Mouse (Mus musculus): Measurements from ENCODE around the gene Psd.

Psd gene

DNA sequence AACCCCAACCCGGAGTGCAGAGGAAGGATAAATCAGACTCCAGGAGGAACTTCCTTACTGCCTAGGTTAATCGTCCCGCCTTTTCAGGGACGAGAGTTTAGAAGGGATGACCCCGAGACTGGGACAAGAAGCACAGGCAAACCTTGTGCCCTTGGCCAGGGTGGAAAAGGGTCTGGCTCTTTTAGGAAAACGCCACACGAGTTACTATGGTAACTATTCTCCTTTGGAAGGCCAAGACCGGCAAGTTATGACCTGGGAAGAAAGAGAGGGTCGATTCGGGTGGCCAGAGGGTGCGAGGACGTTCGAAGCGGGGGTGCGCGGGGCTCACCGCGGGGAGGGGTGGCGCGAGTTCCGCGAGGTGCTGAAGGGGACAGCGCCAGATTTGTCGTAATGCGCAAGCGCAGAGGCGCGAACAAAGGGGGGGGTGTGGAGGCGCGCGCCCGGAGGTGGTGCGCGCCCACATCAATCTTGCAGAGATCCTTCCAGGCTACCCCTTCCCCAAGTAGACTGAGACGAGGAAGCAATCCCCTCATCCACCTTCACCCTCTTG, at the start of gene Psd:
Gene Psd (minus strand): TSS at position 401 of the 550 bp plus-strand sequence.
- in situ Hi-C loops (cut with MboI; ENCODE audit: low sequenced_read_pairs), result no loop called here

DNA sequence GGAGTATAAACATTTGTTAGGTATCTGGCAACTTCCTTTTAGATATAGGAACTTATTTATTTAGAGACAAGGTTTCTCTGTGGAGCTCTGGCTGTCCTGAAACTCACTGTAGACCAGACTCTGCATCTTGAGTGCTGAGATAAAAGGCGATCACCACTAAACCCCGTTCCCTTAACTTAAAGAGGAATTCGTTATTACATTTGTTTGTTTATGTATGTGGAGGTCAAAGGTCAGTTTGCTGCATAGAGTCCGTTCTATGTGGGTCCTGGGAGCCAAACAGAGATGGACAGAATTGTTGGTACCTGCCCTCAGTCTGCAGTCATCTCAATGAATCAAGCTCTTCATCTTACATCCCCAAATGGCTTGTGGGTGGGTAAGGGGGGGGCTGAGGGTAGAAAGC, 48.9 kb upstream of the Psd start:
- in situ Hi-C loops (cut with MboI; ENCODE audit: low sequenced_read_pairs), result no loop called here

DNA sequence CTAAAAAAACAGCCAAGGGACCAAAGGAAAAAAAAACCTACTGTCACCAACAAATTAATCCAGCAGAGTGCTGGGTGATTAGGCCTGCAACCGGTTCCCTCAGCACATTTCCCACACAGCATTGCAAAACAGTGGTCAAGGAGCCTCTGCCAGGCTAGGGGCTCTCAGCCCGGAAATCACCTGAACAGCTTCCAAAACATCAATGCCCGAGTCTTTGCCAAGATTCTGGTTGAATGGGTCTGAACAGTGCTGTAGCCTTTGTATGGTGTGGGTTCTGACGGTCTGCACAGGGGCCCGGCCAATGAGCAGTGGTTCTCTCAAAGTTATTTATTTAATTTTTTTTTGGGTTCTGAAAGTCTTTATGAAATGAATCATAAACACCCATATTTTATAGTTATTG, 48.5 kb upstream of the Psd start:
- in situ Hi-C loops (cut with MboI; ENCODE audit: low sequenced_read_pairs), result no loop called here

DNA sequence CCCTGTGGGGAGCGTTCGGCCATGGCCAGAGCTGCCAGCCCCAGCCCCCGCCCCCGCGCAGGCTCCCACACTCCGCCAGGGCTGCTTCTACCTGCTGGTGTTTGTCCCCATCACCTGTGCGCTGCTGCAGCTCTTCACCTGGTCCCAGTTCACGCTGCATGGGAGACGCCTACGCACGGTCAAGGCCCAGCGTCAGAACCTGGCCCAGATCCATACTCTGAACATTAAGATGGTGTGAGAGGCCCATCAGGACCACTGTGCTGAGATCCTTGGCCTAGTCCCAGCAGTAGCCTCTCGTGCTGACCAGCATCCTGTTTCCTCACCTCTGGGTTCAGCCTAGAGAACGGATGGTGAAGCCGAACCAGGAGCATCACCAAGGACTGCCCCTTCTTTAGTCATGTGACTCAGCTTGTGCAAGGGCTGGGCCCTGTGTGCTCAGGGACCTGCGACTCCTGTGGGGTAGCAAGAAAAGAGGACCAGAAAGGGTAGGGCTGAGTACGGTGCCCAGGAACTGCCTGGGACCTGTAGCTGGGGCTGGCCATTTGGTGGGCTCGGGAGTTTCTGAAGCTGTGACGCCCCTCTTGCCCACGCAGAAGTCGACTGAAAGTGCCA, 47.6 kb upstream of the Psd start:
- in situ Hi-C loops (cut with MboI; ENCODE audit: low sequenced_read_pairs), result no loop called here

DNA sequence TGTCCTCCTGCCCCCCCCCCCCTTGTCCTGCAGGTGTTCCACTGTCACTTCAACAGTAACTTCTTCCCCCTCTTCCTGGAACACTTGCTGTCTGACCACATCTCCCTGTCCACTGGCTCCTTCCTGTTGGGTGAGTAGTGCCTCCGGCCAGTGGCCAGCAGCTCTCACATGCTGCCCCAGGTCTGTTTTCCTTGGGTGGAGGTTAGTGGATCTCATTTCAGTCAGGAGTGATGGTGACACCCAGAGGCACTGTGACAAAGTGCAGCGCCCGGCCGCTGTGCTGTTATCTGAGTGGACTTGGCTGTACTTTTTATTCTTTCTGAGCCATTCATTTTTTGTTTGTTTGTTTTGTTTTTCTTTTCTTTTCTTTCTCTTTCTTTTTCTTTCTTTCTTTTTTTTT, 42.2 kb upstream of the Psd start:
- in situ Hi-C loops (cut with MboI; ENCODE audit: low sequenced_read_pairs), result no loop called here

DNA sequence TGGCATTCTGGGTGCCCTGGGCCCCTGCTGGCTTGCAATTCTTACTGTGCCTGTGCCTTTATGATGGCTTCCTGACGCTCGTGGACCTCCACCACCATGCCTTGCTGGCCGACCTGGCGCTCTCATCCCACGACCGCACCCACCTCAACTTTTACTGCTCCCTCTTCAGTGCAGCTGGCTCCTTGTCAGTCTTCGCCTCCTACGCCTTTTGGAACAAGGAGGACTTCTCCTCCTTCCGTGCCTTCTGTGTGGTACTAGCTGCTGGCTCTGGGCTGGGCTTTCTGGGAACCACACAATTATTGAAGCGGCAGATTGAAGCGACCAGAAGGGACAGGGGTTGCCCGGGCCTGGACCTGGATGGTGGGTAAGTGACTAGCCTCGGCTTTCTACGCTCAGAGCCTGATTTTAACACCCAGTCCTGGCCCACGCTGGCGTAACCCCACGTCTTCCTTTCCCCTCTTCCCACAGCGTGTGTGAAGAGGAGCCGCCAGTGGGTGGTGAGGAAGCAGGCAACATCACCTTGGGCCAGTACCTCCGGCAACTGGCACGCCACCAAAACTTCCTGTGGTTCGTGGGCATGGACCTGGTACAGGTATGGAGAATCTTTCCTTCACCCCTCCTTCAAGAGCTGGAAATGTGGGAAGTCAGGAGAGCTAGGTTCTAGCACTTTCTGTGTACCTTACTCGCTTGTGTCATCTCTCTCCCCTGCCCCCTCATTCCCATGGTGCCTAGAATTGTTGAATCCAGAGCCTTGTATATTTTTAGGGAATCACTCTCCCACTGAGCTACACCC, 41.0 kb upstream of the Psd start:
- in situ Hi-C loops (cut with MboI; ENCODE audit: low sequenced_read_pairs), result no loop called here

DNA sequence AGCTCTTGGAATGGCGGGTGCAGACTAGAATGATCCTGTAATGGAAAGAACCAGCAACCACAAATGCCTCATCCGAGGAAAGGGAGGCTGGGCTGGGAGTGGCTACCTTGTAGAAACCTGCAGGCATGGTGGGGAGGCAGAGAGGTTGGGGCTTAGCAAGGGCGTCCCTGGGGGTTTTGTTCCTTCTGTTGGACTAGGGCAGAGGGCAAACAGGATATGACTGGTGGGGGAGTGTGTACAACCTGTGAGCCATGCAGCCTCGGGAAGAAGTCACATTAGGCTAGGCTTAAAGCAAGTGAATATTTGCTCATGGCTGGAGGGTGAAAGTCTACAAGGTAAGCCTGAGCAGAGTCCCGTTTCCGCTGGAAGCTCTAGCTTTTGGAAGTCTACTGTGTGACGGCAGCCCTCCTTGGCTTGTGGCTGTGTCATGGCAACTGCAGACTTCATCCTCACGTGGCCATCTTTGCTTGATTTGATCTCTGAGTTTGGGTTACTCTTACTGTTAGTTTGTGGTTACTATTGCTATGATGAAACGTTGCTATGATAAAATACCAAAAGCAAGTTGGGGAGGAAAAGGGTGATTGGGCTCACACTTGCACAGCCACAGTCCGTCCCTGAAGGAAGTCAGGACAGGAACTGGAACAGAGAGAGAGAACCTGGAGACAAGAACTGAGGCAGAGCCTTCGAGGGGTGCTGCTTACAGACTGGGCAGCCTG, 36.5 kb upstream of the Psd start:
- in situ Hi-C loops (cut with MboI; ENCODE audit: low sequenced_read_pairs), result no loop called here

DNA sequence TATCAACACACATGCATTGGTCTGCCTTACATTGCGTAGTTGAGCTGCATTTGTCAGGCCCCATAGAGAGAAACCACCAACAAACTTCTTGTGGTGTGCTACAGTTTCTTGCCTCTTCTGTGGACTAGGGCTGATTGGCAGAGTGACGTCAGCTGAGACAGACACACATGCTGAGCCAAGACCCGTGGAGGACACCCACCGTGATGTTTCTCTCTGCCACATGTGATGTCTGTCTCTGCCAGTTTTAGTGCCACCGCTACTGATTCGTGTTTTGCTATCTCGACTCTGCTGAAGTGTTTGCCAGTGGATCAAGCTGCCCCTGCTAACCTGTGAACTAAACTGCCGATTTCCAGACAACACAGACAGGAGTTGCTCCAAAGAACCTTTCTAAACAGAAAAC, 35.1 kb upstream of the Psd start:
- in situ Hi-C loops (cut with MboI; ENCODE audit: low sequenced_read_pairs), result no loop called here

DNA sequence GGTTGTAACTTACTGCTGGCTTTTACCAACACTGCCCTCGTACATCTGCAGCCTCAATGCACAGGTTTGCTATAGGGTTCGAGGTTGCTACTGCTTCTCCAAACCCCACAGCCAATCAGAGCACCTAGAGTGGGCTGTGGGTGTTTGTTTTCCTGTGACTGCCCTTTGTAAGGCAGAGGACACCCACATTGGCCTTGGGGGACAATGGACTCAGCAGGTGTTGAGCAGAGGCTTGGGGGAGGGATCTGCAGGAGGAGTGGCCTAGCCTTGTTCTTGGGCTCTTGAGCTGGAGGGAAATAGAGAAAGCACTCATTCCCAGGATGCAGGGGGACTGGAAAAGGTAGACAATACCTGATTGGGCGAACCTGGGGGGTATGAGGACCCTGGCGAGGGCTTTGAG, 31.4 kb upstream of the Psd start:
- in situ Hi-C loops (cut with MboI; ENCODE audit: low sequenced_read_pairs), result no loop called here

DNA sequence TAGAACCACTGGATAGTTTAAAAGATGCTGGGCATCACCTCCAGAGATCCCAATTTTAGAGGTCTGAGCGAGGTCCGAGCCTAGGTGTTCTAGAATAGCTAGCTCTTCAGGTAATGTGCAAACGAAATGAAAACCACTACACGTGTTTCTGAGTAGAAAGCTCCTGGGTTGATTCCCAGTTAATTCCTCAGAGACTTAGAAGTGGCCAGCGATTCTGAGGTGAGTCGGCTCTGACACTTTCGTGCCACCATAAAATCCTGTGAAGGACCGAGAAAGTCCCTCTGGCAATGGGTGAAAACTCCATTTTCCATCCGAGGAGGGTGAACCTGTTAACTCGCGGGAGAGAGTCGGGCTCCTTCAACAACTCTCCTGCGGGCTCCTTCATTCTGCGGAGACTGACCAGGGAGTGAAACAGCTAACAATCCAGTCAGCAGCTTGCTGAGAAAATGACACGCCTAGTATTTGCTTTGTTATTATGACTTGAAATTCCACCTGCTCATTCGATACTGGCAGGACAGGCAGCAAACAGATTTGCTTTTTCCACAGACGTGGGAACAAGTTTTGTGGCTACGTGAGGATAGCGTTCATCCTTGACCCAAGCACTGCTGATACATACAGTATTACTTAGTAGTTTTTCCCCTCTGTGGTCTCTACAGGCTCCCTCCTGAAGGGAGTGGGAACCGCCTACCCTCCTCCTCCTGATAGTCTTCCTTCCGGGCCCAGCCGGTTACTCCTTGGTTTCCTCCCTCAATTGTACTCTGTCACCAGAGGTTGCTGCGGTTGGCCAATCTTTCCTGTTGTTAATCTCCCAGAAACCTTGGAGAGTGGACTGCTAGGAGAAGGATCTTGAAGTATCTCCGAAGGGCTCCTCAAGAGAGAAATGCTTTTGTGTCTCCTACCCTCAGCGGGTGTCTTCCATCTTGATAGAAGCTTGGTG, 30.7 kb upstream of the Psd start:
- in situ Hi-C loops (cut with MboI; ENCODE audit: low sequenced_read_pairs), result no loop called here

DNA sequence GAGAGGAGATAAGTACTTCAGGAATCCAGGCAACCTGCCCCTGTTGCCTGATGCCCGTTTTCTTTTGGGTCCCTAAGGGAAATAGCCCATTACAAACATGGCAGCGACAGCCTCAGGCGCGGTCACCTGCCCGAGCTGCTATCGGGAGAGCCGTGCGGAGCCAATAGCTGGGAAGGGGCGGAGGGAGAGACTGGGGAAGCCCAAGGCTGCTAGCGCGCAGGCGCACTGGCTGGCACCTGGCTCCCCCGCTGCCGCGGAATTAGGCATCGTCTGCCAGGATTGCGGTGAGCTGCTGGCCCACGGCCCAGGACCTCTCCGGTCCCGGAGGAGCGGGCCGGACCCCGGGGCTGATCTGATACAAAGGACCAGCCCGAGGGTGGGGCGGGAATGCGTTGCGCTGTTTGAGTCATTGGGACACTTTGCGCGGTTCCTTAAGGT, 29.8 kb upstream of the Psd start:
- in situ Hi-C loops (cut with MboI; ENCODE audit: low sequenced_read_pairs), result no loop called here

DNA sequence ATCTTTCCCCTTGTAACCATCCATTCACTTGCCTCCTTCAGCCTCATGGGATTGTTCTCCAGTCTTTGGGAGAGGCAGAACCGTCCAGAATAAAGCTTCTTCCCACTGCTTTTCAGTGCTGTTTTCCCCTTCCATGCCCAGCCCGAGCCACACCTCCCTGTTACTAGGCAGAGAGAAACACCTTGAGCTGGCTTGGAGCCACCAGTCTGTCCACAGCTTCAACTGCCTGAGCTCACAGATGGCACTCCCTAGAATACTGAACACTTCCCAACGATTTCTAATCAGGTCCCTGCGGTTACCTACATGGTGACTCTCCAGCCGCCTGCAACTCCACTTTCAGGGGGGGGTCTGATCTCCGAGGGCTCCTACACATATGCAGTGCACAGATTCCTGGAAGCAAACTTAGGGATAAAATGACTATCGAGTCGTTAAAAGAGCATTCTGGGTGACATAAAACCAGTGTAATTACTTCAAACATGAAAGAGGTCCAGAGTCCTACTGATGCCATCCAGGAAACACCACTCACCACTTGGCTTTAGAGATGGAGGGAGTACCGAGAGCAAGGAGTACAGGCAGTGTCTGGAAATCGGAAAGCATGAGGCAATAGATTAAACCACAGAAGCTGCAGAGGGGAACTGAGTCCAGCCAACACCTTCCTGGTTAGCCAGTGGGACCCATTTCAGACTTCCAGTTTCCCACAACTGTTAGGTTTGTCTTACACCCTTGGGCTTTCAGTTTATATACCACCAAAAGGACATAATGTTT, 23.4 kb upstream of the Psd start, which contains the start of gene 2310034G01Rik:
Gene 2310034G01Rik (minus strand): TSS at position 135 of the 765 bp plus-strand sequence.
- in situ Hi-C loops (cut with MboI; ENCODE audit: low sequenced_read_pairs), result no loop called here

DNA sequence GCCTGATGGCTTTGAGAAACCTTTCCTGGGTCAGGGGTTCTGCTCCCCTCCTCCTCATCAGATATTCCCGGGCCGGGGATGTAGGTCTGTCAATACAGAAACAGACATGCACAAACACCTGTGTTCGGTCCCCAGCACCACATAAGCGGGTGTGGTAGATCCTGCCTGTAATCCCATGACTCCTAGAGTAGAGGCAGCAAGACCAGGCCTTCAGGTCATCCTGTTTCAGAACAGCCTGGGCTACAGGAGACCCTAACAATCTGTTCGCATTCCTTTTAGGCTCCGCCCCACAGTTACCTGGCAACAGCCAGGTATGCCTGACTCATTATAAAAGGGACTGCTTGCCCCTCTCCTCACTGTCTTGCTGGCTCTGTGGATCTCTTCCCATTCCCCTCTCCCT, 22.6 kb upstream of the Psd start:
- in situ Hi-C loops (cut with MboI; ENCODE audit: low sequenced_read_pairs), result no loop called here

DNA sequence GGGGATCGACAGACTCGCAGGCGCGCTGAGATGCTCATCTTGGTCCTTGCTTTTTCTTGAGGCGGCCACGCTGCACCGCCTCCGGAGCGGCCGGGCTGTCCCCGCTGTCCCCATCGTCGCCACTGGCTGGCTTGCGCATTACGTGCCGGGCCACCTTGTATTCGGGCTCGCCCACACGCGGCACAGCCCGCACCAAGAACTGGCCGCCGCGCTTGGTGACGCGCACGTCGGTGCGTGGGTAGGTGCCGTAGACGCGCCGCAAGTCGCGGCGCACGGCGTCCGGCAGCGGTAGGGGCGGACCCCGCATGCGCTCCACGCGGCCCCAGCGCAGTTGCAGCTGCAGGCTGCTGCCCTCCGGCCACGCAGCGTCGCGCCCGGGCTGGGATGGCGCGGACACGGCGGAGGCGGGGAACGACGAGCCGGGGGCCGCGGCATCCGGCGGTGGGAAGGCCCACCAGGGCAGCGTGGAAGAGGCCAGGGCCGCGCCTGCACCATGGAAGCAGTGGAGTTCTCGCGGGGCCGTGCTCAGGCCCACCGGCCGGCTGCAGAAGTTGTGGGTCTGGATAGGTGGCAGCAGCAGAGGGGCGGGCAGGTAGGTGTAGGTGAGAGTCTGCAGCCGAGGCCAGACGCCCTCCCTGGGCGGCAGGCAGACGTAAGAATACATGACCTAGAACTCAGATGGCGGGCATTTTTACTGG, 22.0 kb upstream of the Psd start:
- in situ Hi-C loops (cut with MboI; ENCODE audit: low sequenced_read_pairs), result no loop called here

DNA sequence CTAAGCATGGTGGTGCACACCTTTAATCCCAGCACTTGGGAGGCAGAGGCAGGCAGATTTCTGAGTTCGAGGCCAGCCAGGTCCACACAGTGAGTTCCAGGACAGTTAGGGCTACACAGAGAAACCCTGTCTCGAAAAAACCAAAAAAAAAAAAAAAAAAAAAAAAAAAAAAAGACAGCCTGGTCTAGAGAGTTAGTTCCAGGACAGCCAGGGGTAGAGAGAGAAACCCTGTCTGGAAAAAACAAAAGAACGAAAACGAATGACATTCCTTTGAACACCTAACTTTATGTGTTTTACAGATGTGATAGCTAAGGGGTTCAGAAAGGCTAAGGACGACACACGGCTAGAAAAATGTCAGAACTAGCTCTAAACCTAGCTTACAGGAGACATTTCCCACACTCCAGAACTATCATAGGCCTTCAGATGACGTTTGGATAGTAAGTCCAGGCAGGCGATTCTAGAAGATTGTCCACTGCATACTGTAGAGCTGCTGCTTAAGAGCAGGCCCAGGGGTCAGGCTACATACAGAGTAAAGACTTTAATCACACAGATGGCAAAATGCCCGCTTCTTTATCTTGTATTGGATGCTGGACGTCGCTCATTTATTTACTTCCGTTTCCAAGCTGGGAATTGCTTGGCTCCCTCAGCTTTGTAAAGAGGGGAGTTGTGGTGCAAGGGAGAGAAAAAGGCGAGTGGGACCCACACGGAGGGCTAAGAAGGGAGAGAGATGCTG, 21.1 kb upstream of the Psd start:
- in situ Hi-C loops (cut with MboI; ENCODE audit: low sequenced_read_pairs), result no loop called here

DNA sequence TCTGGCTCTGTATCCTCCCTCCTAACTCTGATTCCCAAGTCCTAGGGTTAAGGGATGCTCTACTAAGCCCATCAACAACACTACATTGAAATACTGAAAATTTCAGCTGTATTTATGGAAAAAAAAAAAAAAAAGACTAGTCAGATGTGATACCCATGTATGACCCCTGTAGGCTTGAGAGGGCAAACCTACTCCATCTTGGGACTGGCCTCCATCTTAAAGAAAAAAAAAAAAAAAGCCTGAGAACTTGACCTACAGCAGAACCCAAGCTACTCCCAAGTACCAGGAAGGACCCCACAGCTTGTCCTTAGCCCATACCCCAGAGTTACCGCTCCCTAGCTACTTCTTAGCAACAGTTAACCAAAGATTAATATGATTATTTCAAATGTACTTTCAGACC, 20.2 kb upstream of the Psd start:
- in situ Hi-C loops (cut with MboI; ENCODE audit: low sequenced_read_pairs), result no loop called here

DNA sequence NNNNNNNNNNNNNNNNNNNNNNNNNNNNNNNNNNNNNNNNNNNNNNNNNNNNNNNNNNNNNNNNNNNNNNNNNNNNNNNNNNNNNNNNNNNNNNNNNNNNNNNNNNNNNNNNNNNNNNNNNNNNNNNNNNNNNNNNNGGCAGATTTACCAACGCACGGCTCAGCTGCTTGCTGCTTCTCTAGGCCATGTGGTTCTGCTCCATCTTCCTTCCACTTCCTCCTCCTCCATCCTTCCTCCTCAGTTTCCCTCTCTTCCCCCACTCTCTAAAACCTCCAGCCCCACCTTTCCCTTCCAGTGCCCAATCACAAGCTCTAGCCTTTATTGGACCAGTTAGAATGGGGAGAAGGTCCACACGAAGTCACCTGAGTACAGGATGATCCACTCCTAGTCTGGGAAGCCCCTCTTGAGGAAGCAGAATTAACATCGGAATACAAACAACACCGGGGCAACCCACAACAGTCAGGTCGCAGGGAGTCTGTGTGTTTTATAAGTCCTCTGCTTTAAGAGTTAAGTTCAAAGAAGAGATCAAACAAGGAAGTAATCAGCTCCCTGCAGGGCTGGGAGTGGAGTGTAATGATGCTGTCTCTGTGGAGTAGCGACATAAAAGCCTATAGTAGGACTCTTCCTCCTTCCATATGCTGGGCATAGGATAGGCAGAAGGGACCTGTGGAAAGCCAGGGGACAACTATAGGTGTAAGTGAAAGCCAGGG, 17.9 kb upstream of the Psd start:
- in situ Hi-C loops (cut with MboI; ENCODE audit: low sequenced_read_pairs), result no loop called here
